Mouse (Mus musculus) cerebellum, postnatal 4 days (tissue): ENCODE results near the gene Hnrnph2.
A peak's percentile ranks its signal among the peaks of the same experiment; 100 is the strongest.

Experiments
- DNase-seq, 2 experiments: peaks; one replicate each; pipeline ENCODE4 v3.0.0; 2022; ENCODE audit warnings: low spot score in 2 of 2, mixed read lengths in 1 of 2

The Hnrnph2 gene

GRCm38 (mm10) chrX:134614306-134614705 lies 13.3 kb downstream of the Hnrnph2 start:
- no peak for DNase-seq

DNA sequence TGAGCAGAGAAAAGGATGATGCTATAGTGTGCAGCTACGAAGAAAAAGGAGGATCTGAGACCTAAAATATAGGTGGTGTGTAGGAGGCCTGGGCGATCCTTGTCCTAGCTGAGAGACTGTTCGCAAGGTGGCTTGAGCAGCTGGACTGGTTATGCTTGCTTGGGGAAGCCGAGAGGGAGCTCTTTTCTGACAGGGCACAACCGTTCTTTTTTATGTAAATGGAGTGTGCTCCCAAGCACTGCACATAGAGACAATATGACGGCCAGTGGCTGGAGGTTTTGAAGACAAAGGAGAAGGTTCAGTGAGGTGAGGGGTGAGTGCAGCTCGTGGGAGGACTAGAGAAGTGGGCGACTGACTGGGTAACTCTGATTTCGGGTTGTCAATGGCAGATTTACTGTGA lies 18.7 kb downstream of the Hnrnph2 start:
- no peak for DNase-seq

- no peak for DNase-seq
These were observed 19.4 kb downstream of the Hnrnph2 start for GRCm38 (mm10) chrX:134620254-134620865.

- DNase-seq = no peak
These were observed 20.7 kb downstream of the Hnrnph2 start for GRCm38 (mm10) chrX:134621685-134622084.

DNA sequence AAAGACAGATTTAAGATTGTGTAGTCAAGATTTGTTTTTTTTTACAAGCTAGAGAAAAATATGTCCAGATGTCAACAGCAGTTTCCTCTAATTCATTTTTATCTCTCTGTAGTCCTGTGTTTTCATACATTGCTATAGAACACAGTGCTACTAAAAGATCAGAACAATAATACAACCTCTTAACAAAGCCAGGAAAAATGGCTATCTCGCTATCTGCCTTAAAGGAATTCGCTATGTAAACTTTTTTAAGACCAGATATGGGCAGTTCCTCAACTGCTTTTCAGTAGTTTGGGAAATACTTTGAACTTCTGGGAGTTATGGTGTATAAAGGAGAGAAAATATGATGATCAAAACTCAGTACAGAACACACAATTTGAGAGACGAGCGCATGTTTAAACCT lies 22.4 kb downstream of the Hnrnph2 start:
- no peak for DNase-seq

- no peak for DNase-seq
These were observed 27.2 kb downstream of the Hnrnph2 start for GRCm38 (mm10) chrX:134628200-134628599.

DNA sequence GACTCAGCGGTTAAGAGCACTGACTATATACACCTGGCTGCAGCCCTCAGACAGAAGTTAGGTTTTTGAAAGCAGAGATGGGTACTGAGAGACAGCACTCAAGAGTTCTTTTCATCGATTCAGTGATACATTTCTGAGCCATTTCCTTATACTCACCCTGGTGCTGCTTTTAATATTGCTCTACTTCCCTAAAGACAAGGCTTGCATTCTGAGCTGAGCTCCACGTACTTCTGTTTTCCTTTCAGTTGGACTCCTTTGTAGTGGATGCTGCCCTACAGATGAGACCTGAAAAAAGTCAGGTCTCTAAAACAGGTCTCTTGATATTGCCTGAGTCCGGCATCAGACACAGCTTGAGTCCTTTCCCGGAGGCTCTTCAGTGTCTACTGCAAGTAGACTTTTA lies 31.7 kb downstream of the Hnrnph2 start:
- no peak for DNase-seq

- no peak for DNase-seq
These were observed 34.1 kb downstream of the Hnrnph2 start for GRCm38 (mm10) chrX:134635111-134635510.

DNA sequence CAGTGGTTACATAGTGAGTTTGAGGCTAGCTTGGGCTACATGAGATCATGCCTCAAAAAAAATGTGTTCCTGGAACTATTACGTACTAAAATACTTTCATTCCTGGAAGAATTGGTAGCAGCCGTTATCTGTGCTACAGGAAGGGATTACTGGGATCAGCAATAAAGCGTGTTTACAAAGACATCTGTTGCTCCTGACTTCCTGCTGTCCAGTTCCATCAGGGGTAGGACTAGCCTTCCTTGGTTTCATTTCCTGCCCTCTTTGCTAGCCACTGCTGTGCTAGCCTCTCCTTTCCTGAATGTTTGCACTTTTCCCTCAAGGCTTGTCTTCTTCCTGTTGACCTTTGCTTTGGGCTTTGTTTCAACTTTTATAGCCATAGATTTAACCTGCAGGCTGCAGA lies 34.9 kb downstream of the Hnrnph2 start:
- no peak for DNase-seq

- no peak for DNase-seq
These were observed 40.2 kb downstream of the Hnrnph2 start for GRCm38 (mm10) chrX:134641000-134641760.

- no peak for DNase-seq
These were observed 45.4 kb downstream of the Hnrnph2 start for GRCm38 (mm10) chrX:134646338-134646737.

- no peak for DNase-seq
These were observed 46.4 kb downstream of the Hnrnph2 start for GRCm38 (mm10) chrX:134647421-134647820.

DNA sequence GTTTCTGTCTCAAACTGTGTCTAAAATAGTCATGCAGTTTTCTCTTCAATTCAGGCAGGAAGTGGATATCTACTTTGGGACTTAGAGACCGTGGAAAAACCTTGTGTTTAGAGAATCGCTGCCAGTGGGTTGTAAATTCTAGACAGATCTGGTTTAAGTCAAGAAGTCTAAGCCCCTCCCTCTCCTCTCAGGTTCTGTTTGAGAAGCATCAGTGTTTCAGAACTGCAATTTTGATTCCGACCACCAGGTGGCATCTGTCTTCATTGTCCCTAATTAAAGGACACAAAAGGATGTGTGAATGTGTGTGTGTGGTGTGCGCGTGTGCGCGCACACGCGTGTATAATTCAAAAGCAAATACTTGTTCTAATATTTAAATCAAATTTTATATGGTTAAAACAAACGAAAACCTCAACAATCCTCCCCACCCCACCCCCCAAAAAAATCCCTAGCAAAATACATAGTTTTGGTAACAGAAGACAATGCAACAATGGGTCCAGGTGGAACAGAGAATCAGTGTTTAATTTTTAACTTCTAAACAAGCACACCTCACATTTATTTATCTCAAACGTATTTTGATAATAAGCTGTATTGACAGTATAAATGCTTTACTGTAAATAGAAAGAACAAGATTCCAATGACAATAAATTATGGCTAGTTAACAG lies 47.2 kb downstream of the Hnrnph2 start:
- peak; percentile 36 to 76 for DNase-seq

- no peak for DNase-seq
These were observed 51.1 kb downstream of the Hnrnph2 start for GRCm38 (mm10) chrX:134652061-134652460.
